Mouse (Mus musculus): ENCODE data around the gene Rassf4.

- TF ChIP-seq CTCF (IDR thresholded peaks at IDR 0.05; ENCODE audit: borderline replicate concordance, insufficient read depth, low read length) (no peak), POLR2A (IDR thresholded peaks at IDR 0.05; ENCODE audit: low read depth, low read length) (no peak)
Measured at GRCm38 (mm10) chr6:116679563-116680288, 6.0 kb upstream of the Rassf4 start.

All from embryonic fibroblast, embryonic 13.5 days (primary cell).